Mouse (Mus musculus) cerebellum, adult (tissue): Measurements from ENCODE around the gene Elovl5.

ENCODE experiments used
- ATAC-seq: cut with Nextera tagmentation; 2 replicates; pipeline ENCODE4 v1.9.2; 2017; ENCODE audit warnings: mild to moderate bottlenecking, moderate library complexity, mixed read lengths; ENCODE audit not compliant: insufficient number of reproducible peaks, low FRiP score, low TSS enrichment

Gene Elovl5

DNA sequence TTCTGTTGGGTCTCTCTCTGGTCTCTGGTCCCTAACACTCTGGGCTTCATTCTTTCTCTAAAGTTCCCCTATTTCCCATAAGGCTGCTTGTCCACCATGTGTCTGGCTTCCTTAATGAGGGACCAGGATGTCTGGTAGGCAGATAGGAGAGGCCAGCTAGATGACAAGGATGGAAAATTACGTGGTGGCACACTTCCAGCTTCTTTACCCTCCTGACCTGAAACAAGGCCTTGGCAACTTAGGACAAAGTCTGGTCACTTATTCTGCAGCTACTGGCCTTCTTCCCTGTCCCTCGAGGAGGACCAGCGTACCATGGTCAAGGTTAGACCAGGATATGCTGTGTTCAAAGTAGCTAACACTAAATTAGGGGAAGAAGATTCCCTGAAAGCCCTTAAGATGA is 109.9 kb downstream of the Elovl5 start:
- ATAC-seq, result no peak

DNA sequence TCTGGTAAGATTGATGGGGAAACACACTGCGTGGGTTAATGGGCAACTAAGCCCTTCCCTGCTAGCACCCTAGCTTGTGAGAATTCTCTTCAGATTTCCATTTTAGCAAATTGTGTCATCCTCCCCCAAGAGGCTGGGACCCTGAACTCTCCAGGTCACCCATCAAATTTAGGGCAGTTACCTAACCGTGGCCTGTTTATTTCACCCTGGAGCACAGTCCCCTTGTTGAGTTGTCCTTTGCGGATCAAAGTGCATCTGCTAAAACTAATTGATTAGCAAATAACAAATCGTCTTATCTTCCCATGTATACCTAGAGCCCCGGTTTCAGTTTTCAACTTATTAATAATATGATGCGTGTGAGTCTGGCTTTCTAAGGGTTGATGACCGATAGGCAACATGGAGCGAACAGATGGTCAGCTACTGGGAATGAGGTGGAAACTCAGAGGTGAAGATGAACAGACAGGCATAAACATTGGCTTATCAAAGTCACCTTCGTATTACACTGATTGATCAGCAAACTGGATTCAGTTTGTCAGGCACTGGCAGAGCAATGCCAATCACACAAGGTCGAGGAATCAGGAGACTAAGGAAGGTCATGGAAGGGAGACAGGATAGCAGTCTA is 113.8 kb downstream of the Elovl5 start:
- no peak for ATAC-seq

DNA sequence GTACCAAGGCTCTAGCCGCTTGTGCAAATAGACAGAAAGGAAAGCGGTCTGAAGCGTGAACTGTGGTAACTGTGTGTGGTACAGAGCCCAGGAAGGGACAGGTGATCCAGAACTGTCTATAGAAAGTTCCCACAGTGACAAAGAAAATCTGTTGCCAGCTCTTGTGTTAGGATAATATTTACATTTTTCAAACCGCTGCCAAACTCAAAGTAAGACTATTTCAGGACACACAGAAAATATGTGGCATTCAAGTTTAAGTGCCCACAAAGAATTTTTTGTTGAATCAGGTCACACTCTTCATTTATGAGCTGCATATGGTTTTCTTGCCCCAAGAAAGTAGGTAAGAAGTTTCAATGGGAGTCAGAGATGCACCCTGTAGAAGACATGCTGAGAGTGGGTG is 115.8 kb downstream of the Elovl5 start:
- no peak for ATAC-seq
